Mouse (Mus musculus): ENCODE data around the gene Gm5294. TPM values are rescaled to one million over a fixed set of nuclear protein-coding genes. Genes with fewer than 3 reads are reported as not detected.

Gm5294 gene
- not detected in 2 replicates for polyA plus RNA-seq (2016; fragmentation: Nextera tagmentation; extraction: Ambion mirVana)

DNA sequence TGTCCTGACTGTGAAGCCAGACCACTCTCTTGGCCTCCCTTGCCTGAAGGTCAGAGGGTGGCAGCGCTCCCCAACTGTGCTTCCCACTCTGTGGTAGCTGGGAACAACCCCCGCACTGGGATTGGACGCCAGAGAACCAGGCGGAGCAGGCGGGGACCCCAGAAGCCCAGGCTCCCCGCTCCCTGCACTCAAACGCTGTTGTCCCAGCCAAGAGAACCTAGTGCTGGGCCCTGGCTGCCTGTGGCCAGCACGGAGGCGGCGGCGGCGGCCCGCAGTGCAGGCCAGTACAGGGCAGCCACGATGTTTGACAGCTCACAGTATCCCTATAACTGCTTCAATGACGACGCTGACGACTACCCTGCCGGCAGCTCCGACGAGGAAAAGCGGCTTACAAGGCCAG lies at the start of gene Gm5294:
TSS of gene Gm5294 (plus strand) at position 301 of the 400 bp plus-strand sequence.
- H3K4me2 ChIP-seq: peak within 1 kb of the TSS; percentile 81
- 0 out of 2 replicates have a peak within 1 kb of the TSS, but pooled peaks have one; percentile 4 for H3K9ac ChIP-seq
- peaks cover 69% of the 10 kb centered on the region for H3K27me3 ChIP-seq (replicated peaks)
- no peaks in the 10 kb centered on the region for H3K36me3 ChIP-seq
- H3K4me1 ChIP-seq (replicated peaks): peaks cover 10% of the 10 kb centered on the region
- H3K4me3 ChIP-seq: peak within 1 kb of the TSS; percentile 47
- peaks cover 9% of the 10 kb centered on the region; the same call in 1 of the 2 replicates for H3K9me3 ChIP-seq (replicated peaks)
- H3K27ac ChIP-seq (ENCODE audit: poor library complexity, severe bottlenecking): no peak within 1 kb of the TSS
- ATAC-seq (ENCODE audit: insufficient number of reproducible peaks, low FRiP score): no peak
- WGBS: 12% methylated on average over 21 of the region's 21 CpGs

DNA sequence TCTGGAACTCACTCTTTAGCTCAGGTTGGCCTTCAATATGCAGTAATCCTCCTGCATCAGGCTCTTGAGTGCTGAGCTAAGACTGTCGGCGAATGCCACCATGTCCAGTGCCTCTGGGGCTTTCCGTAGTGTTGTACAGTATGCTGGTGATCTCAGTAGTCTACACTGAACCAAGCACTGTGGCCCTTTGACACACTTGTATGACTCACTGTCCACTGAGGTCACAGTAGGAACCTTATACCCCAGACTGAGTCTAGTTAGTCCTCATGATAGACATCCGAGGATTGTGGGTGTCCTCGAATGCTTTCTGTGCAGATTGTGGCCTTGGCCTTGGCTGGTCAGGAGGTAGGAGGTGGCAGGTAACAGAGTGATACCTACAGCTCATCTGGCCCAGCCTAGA lies 44.8 kb upstream of the Gm5294 start:
- Histone ChIP-seq H3K4me2 (no peak overlapping the region), H3K4me3 (no peak overlapping the region), H3K9ac (no peak overlapping the region), H3K27ac (ENCODE audit: poor library complexity, severe bottlenecking) (no peak overlapping the region), H3K4me1 (replicated peaks) (peaks cover 9% of the 10 kb centered on the region), H3K9me3 (replicated peaks) (no peaks in the 10 kb centered on the region), H3K36me3 (no peaks in the 10 kb centered on the region), H3K27me3 (replicated peaks) (no peaks in the 10 kb centered on the region)
- no peak for ATAC-seq (ENCODE audit: insufficient number of reproducible peaks, low FRiP score)
- WGBS: 90% methylated on average over 5 of the region's 5 CpGs

DNA sequence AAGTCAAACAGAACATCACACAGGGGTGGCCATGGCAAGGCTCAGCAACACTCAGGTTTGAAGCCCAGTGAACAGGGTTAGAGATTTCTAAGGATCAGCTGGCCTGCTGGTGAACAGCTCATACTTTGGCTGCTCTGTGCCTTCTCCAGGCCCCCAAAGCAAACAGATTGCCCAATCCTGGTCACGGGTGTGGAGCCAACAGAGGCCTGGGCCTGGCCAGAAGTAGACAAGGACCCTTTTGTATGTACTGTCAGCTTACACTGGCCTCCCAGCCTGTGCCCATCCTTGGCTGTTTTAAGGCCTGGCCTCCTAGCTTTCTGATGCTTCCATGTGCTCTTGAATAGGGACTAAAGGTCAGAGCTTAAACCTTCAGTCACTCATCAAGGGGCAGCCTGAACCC lies 43.5 kb upstream of the Gm5294 start:
- ATAC-seq (ENCODE audit: insufficient number of reproducible peaks, low FRiP score): no peak
- Histone ChIP-seq H3K9me3 (replicated peaks) (no peaks in the 10 kb centered on the region), H3K9ac (no peak overlapping the region), H3K27me3 (replicated peaks) (no peaks in the 10 kb centered on the region), H3K36me3 (no peaks in the 10 kb centered on the region), H3K4me2 (no peak overlapping the region), H3K4me1 (replicated peaks) (peaks cover 9% of the 10 kb centered on the region), H3K27ac (ENCODE audit: poor library complexity, severe bottlenecking) (no peak overlapping the region), H3K4me3 (no peak overlapping the region)
- 56% methylated on average over 1 of the region's 1 CpGs for WGBS

DNA sequence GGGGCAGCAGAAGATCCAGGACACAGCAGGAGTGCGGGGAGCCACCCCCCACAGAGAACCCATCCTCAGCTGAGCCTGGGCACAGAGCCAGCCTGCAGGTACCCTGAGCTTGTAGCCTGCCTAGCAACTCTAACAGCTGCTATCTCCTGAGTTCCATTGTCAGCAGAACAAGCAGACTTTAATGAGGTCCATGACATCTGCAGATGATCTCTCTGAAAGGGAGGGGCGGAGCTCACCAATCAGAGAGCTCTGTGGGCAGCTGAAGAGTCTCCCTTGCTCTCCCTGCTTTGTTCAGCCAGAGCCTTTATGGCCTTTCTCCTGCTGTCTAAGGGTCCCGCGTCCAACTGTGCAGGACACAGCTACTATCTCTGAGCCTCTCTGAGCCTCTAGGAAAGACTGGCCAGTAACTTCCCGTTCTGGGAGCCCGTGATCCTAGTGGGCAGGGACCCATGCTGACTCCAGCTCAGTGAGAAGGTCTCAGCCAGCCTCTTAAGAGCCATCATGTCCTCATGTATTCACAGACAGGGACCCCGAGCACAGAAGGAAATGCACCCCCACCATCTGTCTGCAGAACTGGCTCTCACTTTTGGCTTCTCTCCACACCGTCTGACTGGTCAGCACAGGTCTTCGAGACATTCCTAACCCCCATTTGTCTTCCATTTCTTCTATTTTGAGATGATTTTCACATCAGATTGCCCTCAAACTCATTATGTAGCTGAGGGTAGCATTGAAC lies 41.0 kb upstream of the Gm5294 start:
- Histone ChIP-seq H3K36me3 (no peaks in the 10 kb centered on the region), H3K9me3 (replicated peaks) (no peaks in the 10 kb centered on the region), H3K4me2 (no peak overlapping the region), H3K4me1 (replicated peaks) (peaks cover 20% of the 10 kb centered on the region), H3K27me3 (replicated peaks) (no peaks in the 10 kb centered on the region), H3K9ac (no peak overlapping the region; the same call in 1 of the 2 replicates), H3K4me3 (no peak overlapping the region), H3K27ac (ENCODE audit: poor library complexity, severe bottlenecking) (no peak overlapping the region)
- 64% methylated on average over 9 of the region's 9 CpGs for WGBS
- ATAC-seq (ENCODE audit: insufficient number of reproducible peaks, low FRiP score): no peak

- no peak overlapping the region for H3K9ac ChIP-seq
- no peak overlapping the region for H3K4me3 ChIP-seq
- H3K27ac ChIP-seq (ENCODE audit: poor library complexity, severe bottlenecking): no peak overlapping the region
- ATAC-seq (ENCODE audit: insufficient number of reproducible peaks, low FRiP score): no peak
- no peaks in the 10 kb centered on the region for H3K27me3 ChIP-seq (replicated peaks)
- H3K9me3 ChIP-seq (replicated peaks): no peaks in the 10 kb centered on the region
- 61% methylated on average over 3 of the region's 3 CpGs for WGBS
- H3K4me1 ChIP-seq (replicated peaks): peaks cover 20% of the 10 kb centered on the region
- no peaks in the 10 kb centered on the region for H3K36me3 ChIP-seq
- no peak overlapping the region for H3K4me2 ChIP-seq
Measured at GRCm38 (mm10) chr5:138779655-138780054, 40.2 kb upstream of the Gm5294 start.

DNA sequence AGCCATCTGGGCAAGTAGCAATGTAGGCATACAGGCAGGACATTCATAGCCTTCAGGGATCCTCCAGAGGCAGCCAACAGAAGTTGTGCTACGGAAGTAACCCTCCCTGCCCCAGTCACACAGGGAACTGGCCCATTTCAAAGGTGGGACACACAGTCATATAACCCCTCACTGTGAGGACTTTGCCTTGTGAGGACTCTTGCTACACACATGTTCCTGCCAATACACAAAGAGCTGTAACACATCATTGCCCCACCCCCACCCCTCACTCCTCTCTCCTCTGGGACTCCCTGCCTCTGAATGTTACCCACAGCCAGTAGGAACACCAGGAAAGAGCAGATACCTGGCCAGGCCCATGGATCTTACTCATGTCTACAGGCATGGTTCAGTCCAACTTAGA lies 37.2 kb upstream of the Gm5294 start:
- no peak overlapping the region for H3K9ac ChIP-seq
- no peak overlapping the region for H3K4me2 ChIP-seq
- peaks cover 2% of the 10 kb centered on the region for H3K27me3 ChIP-seq (replicated peaks)
- 92% methylated on average over 1 of the region's 1 CpGs for WGBS
- no peak overlapping the region for H3K4me3 ChIP-seq
- H3K36me3 ChIP-seq: no peaks in the 10 kb centered on the region
- H3K4me1 ChIP-seq (replicated peaks): peaks cover 20% of the 10 kb centered on the region
- H3K27ac ChIP-seq (ENCODE audit: poor library complexity, severe bottlenecking): no peak overlapping the region
- no peaks in the 10 kb centered on the region for H3K9me3 ChIP-seq (replicated peaks)
- no peak for ATAC-seq (ENCODE audit: insufficient number of reproducible peaks, low FRiP score)

DNA sequence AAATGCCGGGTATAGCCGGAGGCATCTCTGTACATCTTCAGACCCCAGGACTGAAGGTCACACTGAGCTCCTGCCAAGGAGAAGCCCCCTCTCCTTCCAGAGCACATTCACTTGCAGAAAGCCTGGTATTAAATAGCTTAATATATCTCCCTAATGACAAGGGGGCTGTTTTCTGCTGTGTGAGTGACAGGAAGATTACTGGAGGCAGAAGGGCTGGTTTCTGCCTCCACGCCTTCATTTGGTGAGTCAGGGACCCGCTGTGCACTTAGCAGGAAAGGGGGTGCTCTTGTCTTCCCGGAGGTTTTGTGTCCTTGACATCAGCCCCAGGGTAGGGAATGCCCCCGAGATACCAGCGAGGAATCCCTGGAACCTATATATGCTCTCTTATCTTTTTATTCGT lies 36.7 kb upstream of the Gm5294 start:
- no peak for ATAC-seq (ENCODE audit: insufficient number of reproducible peaks, low FRiP score)
- 44% methylated on average over 8 of the region's 8 CpGs for WGBS
- Histone ChIP-seq H3K36me3 (no peaks in the 10 kb centered on the region), H3K4me1 (replicated peaks) (peaks cover 20% of the 10 kb centered on the region), H3K9me3 (replicated peaks) (no peaks in the 10 kb centered on the region), H3K27ac (ENCODE audit: poor library complexity, severe bottlenecking) (no peak overlapping the region), H3K9ac (no peak overlapping the region), H3K4me3 (no peak overlapping the region), H3K4me2 (no peak overlapping the region), H3K27me3 (replicated peaks) (peaks cover 6% of the 10 kb centered on the region)

DNA sequence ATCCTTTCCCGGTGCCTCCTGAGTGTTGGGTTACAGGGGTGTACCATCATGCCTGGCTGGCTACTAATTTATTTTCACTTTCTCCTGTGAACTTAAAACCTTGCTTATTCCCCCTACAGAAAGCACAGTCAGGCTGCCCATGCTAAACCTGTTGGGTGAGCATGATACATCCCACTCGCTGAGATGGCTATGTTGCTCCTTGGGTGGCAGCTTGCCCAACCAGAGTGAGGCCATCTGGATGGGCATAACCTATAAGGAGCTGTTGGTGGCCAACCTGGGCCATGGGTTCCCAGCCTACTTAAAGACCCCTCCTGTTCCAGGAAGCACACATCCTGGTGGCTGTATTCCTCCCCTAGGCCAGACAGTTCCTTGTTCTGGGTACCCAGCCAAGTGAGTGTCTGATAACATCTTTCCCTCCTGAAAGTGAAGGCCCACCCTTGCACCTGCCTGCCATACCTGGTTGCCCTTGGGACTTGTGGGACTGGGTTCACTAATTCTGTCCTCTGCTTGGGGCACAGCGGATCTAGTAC lies 33.8 kb upstream of the Gm5294 start:
- Histone ChIP-seq H3K9ac (no peak overlapping the region), H3K4me2 (no peak overlapping the region), H3K27ac (ENCODE audit: poor library complexity, severe bottlenecking) (no peak overlapping the region), H3K9me3 (replicated peaks) (no peaks in the 10 kb centered on the region), H3K27me3 (replicated peaks) (peaks cover 9% of the 10 kb centered on the region), H3K36me3 (no peaks in the 10 kb centered on the region), H3K4me1 (replicated peaks) (peaks cover 33% of the 10 kb centered on the region), H3K4me3 (no peak overlapping the region)
- 90% methylated on average over 3 of the region's 3 CpGs for WGBS
- ATAC-seq (ENCODE audit: insufficient number of reproducible peaks, low FRiP score): no peak

GRCm38 (mm10) chr5:138787648-138788047 lies 32.2 kb upstream of the Gm5294 start:
- Histone ChIP-seq H3K27me3 (replicated peaks) (peaks cover 9% of the 10 kb centered on the region), H3K4me2 (no peak overlapping the region), H3K36me3 (0 out of 2 replicates have a peak, but pooled peaks cover 5% of the 10 kb centered on the region), H3K4me3 (no peak overlapping the region), H3K9ac (no peak overlapping the region), H3K27ac (ENCODE audit: poor library complexity, severe bottlenecking) (no peak overlapping the region), H3K4me1 (replicated peaks) (peaks cover 37% of the 10 kb centered on the region), H3K9me3 (replicated peaks) (peaks cover 10% of the 10 kb centered on the region)
- no peak for ATAC-seq (ENCODE audit: insufficient number of reproducible peaks, low FRiP score)
- WGBS: 80% methylated on average over 7 of the region's 7 CpGs

- Histone ChIP-seq H3K4me3 (no peak overlapping the region), H3K36me3 (0 out of 2 replicates have a peak, but pooled peaks cover 5% of the 10 kb centered on the region), H3K9me3 (replicated peaks) (peaks cover 10% of the 10 kb centered on the region), H3K27ac (ENCODE audit: poor library complexity, severe bottlenecking) (no peak overlapping the region), H3K4me1 (replicated peaks) (peaks cover 27% of the 10 kb centered on the region), H3K4me2 (no peak overlapping the region), H3K9ac (no peak overlapping the region), H3K27me3 (replicated peaks) (peaks cover 9% of the 10 kb centered on the region)
- no peak for ATAC-seq (ENCODE audit: insufficient number of reproducible peaks, low FRiP score)
- 54% methylated on average over 11 of the region's 11 CpGs for WGBS
Measured at GRCm38 (mm10) chr5:138788481-138789211, 31.2 kb upstream of the Gm5294 start.

DNA sequence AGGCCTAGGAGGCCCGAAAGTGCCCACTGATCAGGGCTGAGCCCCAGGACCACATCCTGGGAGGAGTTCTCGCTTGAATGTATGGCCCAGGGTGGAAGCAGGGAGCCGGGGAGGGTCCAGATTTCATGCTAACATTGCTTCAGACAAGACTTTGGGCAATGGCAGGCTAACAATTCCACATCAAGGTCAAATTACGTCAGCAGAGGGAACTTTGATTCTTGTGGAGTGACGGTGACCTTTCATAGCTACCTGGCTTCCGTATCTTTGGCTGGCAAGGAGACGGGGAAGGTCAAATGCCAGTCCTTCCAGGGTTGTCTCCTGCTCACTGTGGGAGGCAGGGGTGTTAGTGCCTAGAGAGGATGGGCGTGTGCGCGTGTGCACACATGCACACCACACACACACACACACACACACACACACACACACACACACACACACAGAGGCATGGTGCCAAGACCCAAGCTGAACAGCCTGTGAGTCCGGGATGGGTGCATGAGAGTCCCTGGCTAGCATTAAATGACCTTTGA lies 28.9 kb upstream of the Gm5294 start:
- peaks cover 27% of the 10 kb centered on the region for H3K4me1 ChIP-seq (replicated peaks)
- no peak overlapping the region for H3K4me3 ChIP-seq
- peaks cover 10% of the 10 kb centered on the region for H3K9me3 ChIP-seq (replicated peaks)
- H3K27ac ChIP-seq (ENCODE audit: poor library complexity, severe bottlenecking): no peak overlapping the region
- no peak overlapping the region for H3K4me2 ChIP-seq
- WGBS: 82% methylated on average over 11 of the region's 11 CpGs
- peaks cover 11% of the 10 kb centered on the region; the same call in 1 of the 2 replicates for H3K36me3 ChIP-seq
- no peak for ATAC-seq (ENCODE audit: insufficient number of reproducible peaks, low FRiP score)
- no peak overlapping the region for H3K9ac ChIP-seq
- peaks cover 9% of the 10 kb centered on the region for H3K27me3 ChIP-seq (replicated peaks)

All from heart, embryonic 12.5 days (tissue).